Mouse (Mus musculus): ENCODE measurements at regions not wholly inside any gene's neighbourhood (a gene's known extent, or its start where the extent isn't known, plus 50 kb on each side); places are given as distances from the start of the nearest gene placed in this dataset.

GRCm38 (mm10) chr19:15035554-15035953 is 437.7 kb upstream of the Tle4 start:
- peak; percentile 42 to 65 for DNase-seq

- no peak for DNase-seq
These were observed 436.1 kb upstream of the Tle4 start for GRCm38 (mm10) chr19:15033921-15034320.

- DNase-seq: no peak
These were observed 435.5 kb upstream of the Tle4 start for GRCm38 (mm10) chr19:15033396-15033795.

DNA sequence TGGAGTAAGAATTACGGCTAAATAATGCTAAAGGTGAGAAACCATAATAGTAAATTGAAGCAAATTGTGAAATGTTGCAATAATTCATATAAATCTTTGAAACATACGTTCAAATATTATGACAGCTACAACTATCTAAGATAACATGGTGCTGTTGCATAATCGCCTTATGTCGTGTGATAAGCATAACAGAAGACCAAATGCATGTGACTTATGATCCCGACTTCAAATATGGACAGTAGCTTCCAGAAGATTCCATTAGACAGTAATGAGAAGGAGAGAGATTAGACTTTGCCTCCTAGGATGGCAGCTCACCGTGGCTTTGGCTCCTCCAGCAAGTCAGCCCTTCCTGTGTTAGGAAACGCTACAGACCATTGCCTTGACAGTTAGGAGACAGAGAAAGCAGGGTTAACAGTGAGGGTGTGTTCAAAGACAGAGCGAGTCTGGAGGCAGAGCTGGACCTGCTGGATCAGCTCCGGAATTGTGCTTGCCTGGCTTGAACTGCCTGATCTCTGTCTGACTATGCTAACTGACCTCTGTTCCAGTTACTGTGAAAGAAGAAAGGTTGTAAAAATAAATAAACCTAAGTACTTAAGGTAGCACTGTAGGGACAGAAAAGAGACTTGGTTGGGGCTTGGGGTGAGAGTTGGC is 434.6 kb upstream of the Tle4 start:
- DNase-seq: no peak

GRCm38 (mm10) chr19:15031483-15031882 is 433.6 kb upstream of the Tle4 start:
- no peak for DNase-seq

- no peak for DNase-seq
These were observed 405.7 kb upstream of the Tle4 start for GRCm38 (mm10) chr19:15003596-15003995.

GRCm38 (mm10) chr19:14993344-14993743 is 395.5 kb upstream of the Tle4 start:
- DNase-seq: no peak

DNA sequence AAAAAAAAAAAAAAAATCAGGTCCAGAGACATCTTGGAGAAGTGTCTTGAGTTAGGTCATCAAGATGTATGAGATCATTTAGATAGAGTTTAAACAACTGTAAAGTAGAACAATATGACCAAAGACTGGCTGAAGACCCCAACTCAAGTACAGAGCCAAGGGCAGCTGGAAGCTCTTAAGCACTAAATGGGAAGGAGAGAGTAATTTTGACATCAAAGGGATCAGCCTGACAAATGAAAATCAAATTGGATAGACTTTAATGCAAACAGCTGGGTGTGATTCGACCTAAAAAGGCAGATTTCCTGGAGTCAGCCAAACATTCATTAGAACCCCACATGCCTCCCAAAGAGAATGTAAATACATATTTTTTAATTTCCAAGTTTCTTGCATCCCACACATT is 372.3 kb upstream of the Tle4 start:
- no peak for DNase-seq

- DNase-seq: no peak
These were observed 370.4 kb upstream of the Tle4 start for GRCm38 (mm10) chr19:14968283-14968682.

DNA sequence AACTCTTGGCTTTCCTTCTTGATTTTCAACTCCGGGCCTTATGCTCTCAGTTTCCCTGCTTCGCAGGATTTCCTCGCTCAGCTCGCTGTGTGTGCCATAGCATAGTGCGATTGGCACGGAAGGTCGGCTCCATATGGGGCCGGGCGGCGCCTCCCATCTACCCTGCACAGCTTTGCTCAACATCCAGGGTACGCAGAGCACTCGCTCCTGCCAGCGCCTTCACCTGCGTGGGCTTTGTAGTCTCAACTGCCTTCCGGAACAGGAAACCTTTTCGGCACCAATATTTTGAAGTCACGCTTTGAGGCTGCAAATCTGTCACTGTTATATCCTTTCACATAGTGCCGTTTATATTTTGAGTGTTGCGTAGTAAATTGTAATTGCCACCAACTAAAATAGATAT is 359.9 kb upstream of the Tle4 start:
- no peak for DNase-seq

- no peak for DNase-seq
These were observed 359.3 kb upstream of the Tle4 start for GRCm38 (mm10) chr19:14957154-14957553.

- peak in 1 of 2 experiments; percentile 5 for DNase-seq
These were observed 358.5 kb upstream of the Tle4 start for GRCm38 (mm10) chr19:14956392-14956791.

- DNase-seq: no peak
These were observed 358.1 kb upstream of the Tle4 start for GRCm38 (mm10) chr19:14955969-14956368.

- DNase-seq: no peak
These were observed 342.5 kb upstream of the Tle4 start for GRCm38 (mm10) chr19:14940207-14940952.

DNA sequence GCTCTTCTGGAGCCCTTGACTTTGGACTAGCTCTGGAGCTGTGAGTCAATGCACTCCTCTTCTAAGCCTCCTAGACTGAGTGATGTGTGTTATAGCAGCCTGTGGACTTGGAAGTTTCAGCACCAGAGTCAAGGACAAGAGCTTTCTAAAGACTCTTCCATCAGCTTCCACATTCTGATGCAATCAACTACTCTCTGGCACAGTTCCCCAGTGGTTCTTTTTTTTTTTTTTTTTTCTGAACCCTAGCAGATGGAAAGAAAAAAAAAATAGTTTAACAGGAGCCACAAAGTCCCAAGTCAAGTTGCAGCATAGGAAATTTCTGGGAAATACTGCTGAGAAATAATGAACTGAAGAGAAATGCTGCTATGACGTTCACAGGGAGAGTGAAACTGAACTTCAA is 324.4 kb upstream of the Tle4 start:
- no peak for DNase-seq

- DNase-seq: no peak
These were observed 313.4 kb upstream of the Tle4 start for GRCm38 (mm10) chr19:14911056-14911850.

DNA sequence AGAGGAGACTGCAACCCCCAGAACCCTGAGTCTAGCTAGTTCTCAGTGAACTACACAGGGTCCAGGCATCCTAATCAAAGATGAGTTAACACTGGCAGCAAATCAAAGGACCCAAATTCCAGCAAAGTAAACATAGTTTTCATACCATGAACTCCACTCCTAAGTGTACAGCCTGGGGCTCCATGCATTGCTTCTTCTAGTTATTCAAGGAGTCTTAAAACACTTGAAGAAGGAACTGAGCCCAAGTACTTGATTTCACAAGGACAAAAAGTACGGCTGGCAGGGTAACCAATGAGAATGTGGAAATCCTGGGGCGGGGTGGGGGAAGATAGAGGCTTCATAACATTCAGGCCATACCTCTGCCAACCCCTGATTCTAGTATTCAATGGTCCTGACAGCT is 297.0 kb upstream of the Tle4 start:
- DNase-seq: no peak

- DNase-seq: no peak
These were observed 294.5 kb upstream of the Tle4 start for GRCm38 (mm10) chr19:14892390-14892758.

DNA sequence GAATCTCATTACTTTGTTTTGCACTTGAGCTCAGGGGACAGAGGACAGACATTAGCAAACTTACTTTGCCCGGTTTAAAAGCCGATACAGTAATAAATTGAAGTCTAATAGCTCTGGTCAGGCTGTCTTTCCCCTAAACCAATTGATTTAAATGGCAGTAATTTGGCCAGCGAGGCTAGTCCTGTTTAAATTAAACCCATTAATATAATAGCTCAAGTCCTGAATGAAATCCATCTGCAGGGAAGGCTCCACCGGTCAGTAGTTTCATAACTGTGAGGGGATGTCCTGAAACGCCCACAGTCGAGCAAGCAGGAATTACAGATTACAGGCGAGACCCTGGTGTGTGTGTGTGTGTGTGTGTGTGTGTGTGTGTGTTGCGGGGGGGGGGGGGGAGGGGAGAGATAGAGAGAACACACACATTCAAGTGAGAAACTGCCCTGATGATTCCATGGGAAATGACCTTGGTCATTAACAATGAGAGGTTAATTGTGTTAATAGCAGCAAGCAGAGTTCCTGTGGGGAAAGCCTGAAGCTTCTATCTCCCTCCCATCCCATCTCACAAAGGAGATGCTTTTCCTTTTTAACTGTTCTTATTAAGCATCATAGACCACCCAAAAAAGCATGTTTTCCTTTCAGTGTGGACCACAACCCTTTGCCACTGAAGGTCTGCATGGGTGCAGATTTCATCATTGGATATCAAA is 294.0 kb upstream of the Tle4 start:
- DNase-seq: no peak

- no peak for DNase-seq
These were observed 293.2 kb upstream of the Tle4 start for GRCm38 (mm10) chr19:14891090-14891428.

GRCm38 (mm10) chr19:14890241-14891089 is 292.6 kb upstream of the Tle4 start:
- DNase-seq: peak; percentile 12 to 33

DNA sequence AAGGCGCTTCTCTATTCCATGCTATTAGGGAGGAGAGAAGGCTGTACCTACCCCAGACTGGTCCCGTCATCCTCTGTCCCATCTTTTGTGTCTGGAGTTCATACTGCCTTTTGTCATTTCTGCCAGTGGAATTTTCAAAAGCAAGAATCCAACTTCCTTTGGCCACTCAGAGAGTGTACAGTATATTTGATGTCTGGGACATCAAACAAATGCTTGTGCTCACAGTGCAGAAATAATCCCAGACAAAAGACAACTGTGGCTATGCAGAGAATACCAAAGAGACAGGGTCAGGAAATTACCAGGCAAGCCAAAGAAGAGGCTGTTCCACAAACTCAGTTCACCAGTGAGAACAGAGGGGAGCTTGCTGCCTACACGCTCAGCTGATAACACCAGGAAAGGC is 291.9 kb upstream of the Tle4 start:
- no peak for DNase-seq

All from cerebellum, adult 18-20 months (tissue).